Comparison of ENCODE assay signal across 8 mouse cellular contexts in the genomic region with DNA sequence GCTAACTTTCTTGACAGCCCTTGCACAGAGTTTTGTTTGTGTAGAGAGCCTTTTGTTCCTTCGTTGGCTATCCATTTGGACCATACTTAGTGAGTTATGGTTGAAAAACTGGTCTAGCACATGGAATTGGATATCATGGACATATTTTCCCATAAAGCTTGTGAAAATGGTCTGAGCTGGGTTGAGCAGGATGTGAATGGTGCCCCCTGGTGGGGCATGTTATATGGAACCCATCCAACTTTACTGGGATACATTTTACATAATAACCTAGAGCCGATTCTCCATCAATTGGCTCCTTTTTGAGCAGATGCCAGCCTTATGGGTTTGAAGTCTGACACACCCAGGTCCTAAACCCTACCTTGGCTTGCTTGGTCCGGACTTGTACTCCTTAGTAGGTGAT. TPM values are rescaled to one million over a fixed set of nuclear protein-coding genes. Genes with fewer than 3 reads are reported as not detected.
DNase-seq lines count a peak whose midpoint lies in the region; ATAC-seq and TF ChIP-seq lines count a peak whose summit lies in the region.

No protein-coding gene starts in this region.

- peak; percentile 5 for DNase-seq in 416B (ENCODE audit: low read depth)
- no peak for DNase-seq in heart, postnatal 0 days (ENCODE audit: low spot score)
- peak; percentile 62 for DNase-seq in lung, postnatal 10 days

- no peaks in the 10 kb centered on the region for H3K4me1 ChIP-seq in intestine, postnatal 0 days (replicated peaks; ENCODE audit: control insufficient read depth, insufficient read depth, low read length)
- no peaks in the 10 kb centered on the region for H3K4me1 ChIP-seq in intestine, embryonic 15.5 days (replicated peaks)
- no peaks in the 10 kb centered on the region for H3K4me1 ChIP-seq in E14TG2a.4 (replicated peaks; ENCODE audit: low read depth, low read length)
- no peaks in the 10 kb centered on the region for H3K4me1 ChIP-seq in heart, postnatal 0 days (ENCODE audit: control insufficient read depth, insufficient read depth)
- no peaks in the 10 kb centered on the region for H3K4me1 ChIP-seq in forebrain, embryonic 12.5 days
- H3K4me1 ChIP-seq in midbrain, embryonic 15.5 days, result no peaks in the 10 kb centered on the region

- no peak for ATAC-seq in intestine, postnatal 0 days
- ATAC-seq in intestine, embryonic 15.5 days, result no peak
- no peak for ATAC-seq in heart, postnatal 0 days (ENCODE audit: insufficient read depth, low read depth)
- ATAC-seq in forebrain, embryonic 12.5 days (ENCODE audit: low FRiP score), result no peak
- no peak for ATAC-seq in midbrain, embryonic 15.5 days (replicated peaks)

- peak; percentile 66 for TF ChIP-seq CTCF in intestine, postnatal 0 days (IDR thresholded peaks at IDR 0.05; ENCODE audit: low read depth)
- peak; percentile 35 for TF ChIP-seq CTCF in E14TG2a.4 (conservative IDR thresholded peaks at IDR 0.05; ENCODE audit: low read length)
- peak; percentile 46 for TF ChIP-seq CTCF in heart, postnatal 0 days (IDR thresholded peaks at IDR 0.05; ENCODE audit: low read depth)

- no peaks in the 10 kb centered on the region for H3K36me3 ChIP-seq in intestine, postnatal 0 days (ENCODE audit: control insufficient read depth, insufficient read depth)
- no peaks in the 10 kb centered on the region for H3K36me3 ChIP-seq in intestine, embryonic 15.5 days
- H3K36me3 ChIP-seq in E14TG2a.4 (ENCODE audit: insufficient read depth, low read length), result no peaks in the 10 kb centered on the region
- 0 out of 2 replicates have a peak, but pooled peaks cover 10% of the 10 kb centered on the region for H3K36me3 ChIP-seq in heart, postnatal 0 days (replicated peaks; ENCODE audit: control insufficient read depth, insufficient read depth, low read length)
- no peaks in the 10 kb centered on the region for H3K36me3 ChIP-seq in forebrain, embryonic 12.5 days (replicated peaks)
- H3K36me3 ChIP-seq in midbrain, embryonic 15.5 days (replicated peaks), result no peaks in the 10 kb centered on the region

- H3K9me3 ChIP-seq in intestine, postnatal 0 days (ENCODE audit: control insufficient read depth), result no peaks in the 10 kb centered on the region
- H3K9me3 ChIP-seq in intestine, embryonic 15.5 days, result no peaks in the 10 kb centered on the region
- H3K9me3 ChIP-seq in E14TG2a.4 (ENCODE audit: low read length), result no peaks in the 10 kb centered on the region
- H3K9me3 ChIP-seq in heart, postnatal 0 days (replicated peaks; ENCODE audit: control insufficient read depth, low read length), result no peaks in the 10 kb centered on the region
- H3K9me3 ChIP-seq in forebrain, embryonic 12.5 days, result no peaks in the 10 kb centered on the region
- H3K9me3 ChIP-seq in midbrain, embryonic 15.5 days, result no peaks in the 10 kb centered on the region

- WGBS in intestine, postnatal 0 days, result 80% methylated on average over 3 of the region's 3 CpGs
- WGBS in intestine, embryonic 15.5 days, result 79% methylated on average over 3 of the region's 3 CpGs
- 64% methylated on average over 3 of the region's 3 CpGs for WGBS in heart, postnatal 0 days
- 80% methylated on average over 3 of the region's 3 CpGs for WGBS in forebrain, embryonic 12.5 days
- WGBS in midbrain, embryonic 15.5 days, result 82% methylated on average over 3 of the region's 3 CpGs

- no peak overlapping the region for H3K9ac ChIP-seq in intestine, postnatal 0 days (ENCODE audit: low read depth, low read length)
- no peak overlapping the region for H3K9ac ChIP-seq in intestine, embryonic 15.5 days
- no peak overlapping the region for H3K9ac ChIP-seq in heart, postnatal 0 days (replicated peaks; ENCODE audit: low read depth, low read length)
- H3K9ac ChIP-seq in forebrain, embryonic 12.5 days, result no peak overlapping the region
- H3K9ac ChIP-seq in midbrain, embryonic 15.5 days, result no peak overlapping the region

- no peak overlapping the region for H3K4me3 ChIP-seq in intestine, postnatal 0 days (ENCODE audit: low read depth, low read length)
- H3K4me3 ChIP-seq in intestine, embryonic 15.5 days (replicated peaks), result no peak overlapping the region
- H3K4me3 ChIP-seq in E14TG2a.4 (replicated peaks; ENCODE audit: low read length), result no peak overlapping the region
- no peak overlapping the region for H3K4me3 ChIP-seq in heart, postnatal 0 days (ENCODE audit: low read depth, low read length)
- H3K4me3 ChIP-seq in forebrain, embryonic 12.5 days (replicated peaks), result no peak overlapping the region
- no peak overlapping the region for H3K4me3 ChIP-seq in midbrain, embryonic 15.5 days

- no peak overlapping the region for H3K27ac ChIP-seq in intestine, postnatal 0 days (ENCODE audit: low read depth, low read length)
- H3K27ac ChIP-seq in intestine, embryonic 15.5 days, result no peak overlapping the region
- H3K27ac ChIP-seq in heart, postnatal 0 days (ENCODE audit: low read depth), result no peak overlapping the region
- no peak overlapping the region for H3K27ac ChIP-seq in forebrain, embryonic 12.5 days
- no peak overlapping the region for H3K27ac ChIP-seq in midbrain, embryonic 15.5 days

- TF ChIP-seq EP300 in heart, postnatal 0 days (IDR thresholded peaks at IDR 0.05; ENCODE audit: low read depth), result no peak

- no peaks in the 10 kb centered on the region for H3K27me3 ChIP-seq in intestine, postnatal 0 days (replicated peaks; ENCODE audit: control insufficient read depth, insufficient read depth, low read length)
- H3K27me3 ChIP-seq in intestine, embryonic 15.5 days (replicated peaks), result no peaks in the 10 kb centered on the region
- no peaks in the 10 kb centered on the region for H3K27me3 ChIP-seq in E14TG2a.4 (ENCODE audit: insufficient read depth, low read length)
- no peaks in the 10 kb centered on the region for H3K27me3 ChIP-seq in heart, postnatal 0 days (ENCODE audit: control insufficient read depth, insufficient read depth, low read length)
- H3K27me3 ChIP-seq in forebrain, embryonic 12.5 days, result 0 out of 2 replicates have a peak, but pooled peaks cover 3% of the 10 kb centered on the region
- H3K27me3 ChIP-seq in midbrain, embryonic 15.5 days (replicated peaks), result no peaks in the 10 kb centered on the region

- H3K4me2 ChIP-seq in intestine, postnatal 0 days (replicated peaks; ENCODE audit: low read depth), result no peak overlapping the region
- no peak overlapping the region for H3K4me2 ChIP-seq in intestine, embryonic 15.5 days (replicated peaks)
- H3K4me2 ChIP-seq in heart, postnatal 0 days (ENCODE audit: low read depth, low read length), result no peak overlapping the region
- H3K4me2 ChIP-seq in forebrain, embryonic 12.5 days, result no peak overlapping the region
- H3K4me2 ChIP-seq in midbrain, embryonic 15.5 days, result no peak overlapping the region

RNA-seq across cellular contexts. Expression of a gene that starts 6.8 kb away (rescaled TPM):
- polyA plus RNA-seq in intestine, postnatal 0 days (2015; fragmentation: Nextera tagmentation; extraction: Ambion mirVana), result 8.8 and 10.5 TPM in 2 replicates
- 9.3 and 11.4 TPM in 2 replicates for polyA plus RNA-seq in intestine, embryonic 15.5 days (2015; fragmentation: Nextera tagmentation; extraction: Ambion mirVana)
- total RNA-seq in heart, postnatal 0 days (2014; rRNA removed; ENCODE audit: low replicate concordance), result 31.0 and 45.7 TPM in 2 replicates
- 38.1 and 38.5 TPM in 2 replicates for polyA plus RNA-seq in heart, postnatal 0 days (2015; fragmentation: Nextera tagmentation; extraction: Ambion mirVana)
- 6.7 and 8.3 TPM in 2 replicates for polyA plus RNA-seq in forebrain, embryonic 12.5 days (2016; fragmentation: Nextera tagmentation; extraction: Ambion mirVana)
- polyA plus RNA-seq in midbrain, embryonic 15.5 days (2015; fragmentation: Nextera tagmentation; extraction: Ambion mirVana), result 5.3 and 7.9 TPM in 2 replicates

RNA-seq across cellular contexts. Expression of a gene that starts 41.3 kb away (rescaled TPM):
- 28.6 and 33.0 TPM in 2 replicates for polyA plus RNA-seq in intestine, postnatal 0 days (2015; fragmentation: Nextera tagmentation; extraction: Ambion mirVana)
- 12.1 and 12.9 TPM in 2 replicates for polyA plus RNA-seq in intestine, embryonic 15.5 days (2015; fragmentation: Nextera tagmentation; extraction: Ambion mirVana)
- 1.1 and 1.3 TPM in 2 replicates for total RNA-seq in heart, postnatal 0 days (2014; rRNA removed; ENCODE audit: low replicate concordance)
- polyA plus RNA-seq in heart, postnatal 0 days (2015; fragmentation: Nextera tagmentation; extraction: Ambion mirVana), result 0.91 and 0.94 TPM in 2 replicates
- polyA plus RNA-seq in forebrain, embryonic 12.5 days (2016; fragmentation: Nextera tagmentation; extraction: Ambion mirVana), result 0.52 and 0.53 TPM in 2 replicates
- 0.34 TPM in 2 replicates for polyA plus RNA-seq in midbrain, embryonic 15.5 days (2015; fragmentation: Nextera tagmentation; extraction: Ambion mirVana)

RNA-seq across cellular contexts. Expression of a gene that starts 52.8 kb away (rescaled TPM):
- polyA plus RNA-seq in intestine, postnatal 0 days (2015; fragmentation: Nextera tagmentation; extraction: Ambion mirVana), result 5.3 and 6.7 TPM in 2 replicates
- polyA plus RNA-seq in intestine, embryonic 15.5 days (2015; fragmentation: Nextera tagmentation; extraction: Ambion mirVana), result 5.4 TPM in 2 replicates
- total RNA-seq in heart, postnatal 0 days (2014; rRNA removed; ENCODE audit: low replicate concordance), result 28.9 and 35.9 TPM in 2 replicates
- polyA plus RNA-seq in heart, postnatal 0 days (2015; fragmentation: Nextera tagmentation; extraction: Ambion mirVana), result 18.5 and 20.2 TPM in 2 replicates
- polyA plus RNA-seq in forebrain, embryonic 12.5 days (2016; fragmentation: Nextera tagmentation; extraction: Ambion mirVana), result 25.8 and 28.9 TPM in 2 replicates
- polyA plus RNA-seq in midbrain, embryonic 15.5 days (2015; fragmentation: Nextera tagmentation; extraction: Ambion mirVana), result 50.4 and 58.7 TPM in 2 replicates
